Mouse (Mus musculus) testis, adult 2 months (tissue): ENCODE measurements around the gene Ncapd2.

Source experiments
- CTCF ChIP-seq: fragments of 200-500 bp; IDR thresholded peaks from 2 replicates; pipeline ENCODE4 v1.5.1; 2012; ENCODE audit warnings: low read depth, mild to moderate bottlenecking, inconsistent platforms, low read length, moderate library complexity; ENCODE audit not compliant: control insufficient read depth, insufficient read depth, insufficient replicate concordance
- POLR2A ChIP-seq: fragments of 200-500 bp; IDR thresholded peaks from 2 replicates; pipeline ENCODE4 v1.6.1; 2012; ENCODE audit warnings: low read depth, mild to moderate bottlenecking, inconsistent platforms, low read length, moderate library complexity; ENCODE audit not compliant: control insufficient read depth

- TF ChIP-seq CTCF: no peak
- no peak for TF ChIP-seq POLR2A
Measured at GRCm38 (mm10) chr6:125239547-125239946, 48.0 kb upstream of the Ncapd2 start.
